Mouse (Mus musculus): ENCODE results near the gene Tenm4. TPM values are rescaled to one million over a fixed set of nuclear protein-coding genes. Genes with fewer than 3 reads are reported as not detected.
A peak's percentile ranks its signal among the peaks of the same experiment; 100 is the strongest.

Tenm4 gene
- polyA plus RNA-seq, 1 experiment from 2014 or later, result 14.3 TPM

- no peak overlapping the region for H3K9ac ChIP-seq (ENCODE audit: low read depth, low read length)
- 82% methylated on average over 4 of the region's 4 CpGs for WGBS
- ATAC-seq, result no peak
Observed at GRCm38 (mm10) chr7:96181751-96182150, 10.7 kb downstream of the Tenm4 start.

GRCm38 (mm10) chr7:96183195-96183594 is 12.1 kb downstream of the Tenm4 start:
- H3K4me3 ChIP-seq (ENCODE audit: low read length), result no peak overlapping the region
- no peaks in the 10 kb centered on the region for H3K36me3 ChIP-seq (ENCODE audit: control insufficient read depth, insufficient read depth, low read length)
- no peaks in the 10 kb centered on the region for H3K4me1 ChIP-seq (ENCODE audit: control insufficient read depth, insufficient read depth, low read length)
- H3K27me3 ChIP-seq (replicated peaks; ENCODE audit: control insufficient read depth, insufficient read depth, low read length), result no peaks in the 10 kb centered on the region
- 95% methylated on average over 1 of the region's 1 CpGs for WGBS
- no peak overlapping the region for H3K27ac ChIP-seq (ENCODE audit: low read length)
- H3K4me2 ChIP-seq (ENCODE audit: low read depth, low read length), result no peak overlapping the region
- H3K9me3 ChIP-seq (ENCODE audit: control insufficient read depth, low read length), result no peaks in the 10 kb centered on the region
- no peak overlapping the region for H3K9ac ChIP-seq (ENCODE audit: low read depth, low read length)
- no peak for ATAC-seq

More at GRCm38 (mm10) chr7:96181751-96182150, 10.7 kb downstream of the Tenm4 start:
- Histone ChIP-seq H3K36me3 (ENCODE audit: control insufficient read depth, insufficient read depth, low read length) (no peaks in the 10 kb centered on the region), H3K27me3 (replicated peaks; ENCODE audit: control insufficient read depth, insufficient read depth, low read length) (no peaks in the 10 kb centered on the region), H3K9me3 (ENCODE audit: control insufficient read depth, low read length) (no peaks in the 10 kb centered on the region), H3K4me1 (ENCODE audit: control insufficient read depth, insufficient read depth, low read length) (no peaks in the 10 kb centered on the region), H3K27ac (ENCODE audit: low read length) (no peak overlapping the region), H3K4me3 (ENCODE audit: low read length) (no peak overlapping the region), H3K4me2 (ENCODE audit: low read depth, low read length) (no peak overlapping the region)

- no peak overlapping the region for H3K4me2 ChIP-seq (ENCODE audit: low read depth, low read length)
- no peaks in the 10 kb centered on the region for H3K36me3 ChIP-seq (ENCODE audit: control insufficient read depth, insufficient read depth, low read length)
- ATAC-seq, result no peak
- WGBS, result 86% methylated on average over 9 of the region's 9 CpGs
- H3K4me3 ChIP-seq (ENCODE audit: low read length), result no peak overlapping the region
- no peaks in the 10 kb centered on the region for H3K27me3 ChIP-seq (replicated peaks; ENCODE audit: control insufficient read depth, insufficient read depth, low read length)
- no peaks in the 10 kb centered on the region for H3K9me3 ChIP-seq (ENCODE audit: control insufficient read depth, low read length)
- no peak overlapping the region for H3K27ac ChIP-seq (ENCODE audit: low read length)
- H3K4me1 ChIP-seq (ENCODE audit: control insufficient read depth, insufficient read depth, low read length), result no peaks in the 10 kb centered on the region
- no peak overlapping the region for H3K9ac ChIP-seq (ENCODE audit: low read depth, low read length)
Observed at GRCm38 (mm10) chr7:96185411-96185810, 14.4 kb downstream of the Tenm4 start.

- Histone ChIP-seq H3K4me2 (ENCODE audit: low read depth, low read length) (no peak overlapping the region), H3K4me3 (ENCODE audit: low read length) (no peak overlapping the region), H3K27ac (ENCODE audit: low read length) (no peak overlapping the region), H3K36me3 (ENCODE audit: control insufficient read depth, insufficient read depth, low read length) (no peaks in the 10 kb centered on the region), H3K27me3 (replicated peaks; ENCODE audit: control insufficient read depth, insufficient read depth, low read length) (peaks cover 4% of the 10 kb centered on the region; the same call in 1 of the 2 replicates), H3K4me1 (ENCODE audit: control insufficient read depth, insufficient read depth, low read length) (no peaks in the 10 kb centered on the region), H3K9ac (ENCODE audit: low read depth, low read length) (no peak overlapping the region), H3K9me3 (ENCODE audit: control insufficient read depth, low read length) (no peaks in the 10 kb centered on the region)
- no peak for ATAC-seq
- 78% methylated on average over 10 of the region's 10 CpGs for WGBS
Observed at GRCm38 (mm10) chr7:96203812-96204560, 32.9 kb downstream of the Tenm4 start.

- no peak for ATAC-seq
- Histone ChIP-seq H3K27ac (ENCODE audit: low read length) (no peak overlapping the region), H3K4me3 (ENCODE audit: low read length) (no peak overlapping the region), H3K9me3 (ENCODE audit: control insufficient read depth, low read length) (no peaks in the 10 kb centered on the region), H3K9ac (ENCODE audit: low read depth, low read length) (no peak overlapping the region), H3K36me3 (ENCODE audit: control insufficient read depth, insufficient read depth, low read length) (no peaks in the 10 kb centered on the region), H3K4me2 (ENCODE audit: low read depth, low read length) (no peak overlapping the region), H3K27me3 (replicated peaks; ENCODE audit: control insufficient read depth, insufficient read depth, low read length) (peaks cover 7% of the 10 kb centered on the region; the same call in 1 of the 2 replicates), H3K4me1 (ENCODE audit: control insufficient read depth, insufficient read depth, low read length) (no peaks in the 10 kb centered on the region)
- 30% methylated on average over 10 of the region's 10 CpGs for WGBS
Observed at GRCm38 (mm10) chr7:96204809-96205350, 33.8 kb downstream of the Tenm4 start.

- Histone ChIP-seq H3K27me3 (replicated peaks; ENCODE audit: control insufficient read depth, insufficient read depth, low read length) (peaks cover 9% of the 10 kb centered on the region; the same call in 1 of the 2 replicates), H3K4me1 (ENCODE audit: control insufficient read depth, insufficient read depth, low read length) (peaks cover 9% of the 10 kb centered on the region), H3K4me2 (ENCODE audit: low read depth, low read length) (no peak overlapping the region), H3K36me3 (ENCODE audit: control insufficient read depth, insufficient read depth, low read length) (no peaks in the 10 kb centered on the region), H3K4me3 (ENCODE audit: low read length) (no peak overlapping the region), H3K27ac (ENCODE audit: low read length) (no peak overlapping the region), H3K9me3 (ENCODE audit: control insufficient read depth, low read length) (no peaks in the 10 kb centered on the region), H3K9ac (ENCODE audit: low read depth, low read length) (no peak overlapping the region)
- 75% methylated on average over 3 of the region's 3 CpGs for WGBS
- no peak for ATAC-seq
Observed at GRCm38 (mm10) chr7:96207071-96207470, 36.0 kb downstream of the Tenm4 start.

GRCm38 (mm10) chr7:96209783-96210524 is 38.9 kb downstream of the Tenm4 start:
- Histone ChIP-seq H3K4me3 (ENCODE audit: low read length) (peak overlapping the region; percentile 60), H3K9ac (ENCODE audit: low read depth, low read length) (peak overlapping the region; percentile 73), H3K4me1 (ENCODE audit: control insufficient read depth, insufficient read depth, low read length) (peaks cover 22% of the 10 kb centered on the region), H3K36me3 (ENCODE audit: control insufficient read depth, insufficient read depth, low read length) (no peaks in the 10 kb centered on the region), H3K9me3 (ENCODE audit: control insufficient read depth, low read length) (no peaks in the 10 kb centered on the region), H3K27ac (ENCODE audit: low read length) (peak overlapping the region; percentile 53), H3K4me2 (ENCODE audit: low read depth, low read length) (peak overlapping the region; percentile 96), H3K27me3 (replicated peaks; ENCODE audit: control insufficient read depth, insufficient read depth, low read length) (peaks cover 16% of the 10 kb centered on the region; the same call in 1 of the 2 replicates)
- under 1% methylated on average over 68 of the region's 75 CpGs for WGBS
- ATAC-seq, result peak; percentile 65

GRCm38 (mm10) chr7:96210525-96211369 is 39.7 kb downstream of the Tenm4 start:
- peak overlapping the region; percentile 53 for H3K27ac ChIP-seq (ENCODE audit: low read length)
- H3K4me1 ChIP-seq (ENCODE audit: control insufficient read depth, insufficient read depth, low read length), result peaks cover 23% of the 10 kb centered on the region
- no peaks in the 10 kb centered on the region for H3K9me3 ChIP-seq (ENCODE audit: control insufficient read depth, low read length)
- H3K4me3 ChIP-seq (ENCODE audit: low read length), result peak overlapping the region; percentile 60
- H3K4me2 ChIP-seq (ENCODE audit: low read depth, low read length), result peak overlapping the region; percentile 96
- peak; percentile 71 for ATAC-seq
- H3K9ac ChIP-seq (ENCODE audit: low read depth, low read length), result peak overlapping the region; percentile 73
- WGBS, result under 1% methylated on average over 57 of the region's 62 CpGs
- H3K36me3 ChIP-seq (ENCODE audit: control insufficient read depth, insufficient read depth, low read length), result no peaks in the 10 kb centered on the region
- peaks cover 17% of the 10 kb centered on the region; the same call in 1 of the 2 replicates for H3K27me3 ChIP-seq (replicated peaks; ENCODE audit: control insufficient read depth, insufficient read depth, low read length)

Data from intestine, embryonic 16.5 days (tissue).